ENCODE assay signal across 23 mouse cellular contexts in the genomic region with DNA sequence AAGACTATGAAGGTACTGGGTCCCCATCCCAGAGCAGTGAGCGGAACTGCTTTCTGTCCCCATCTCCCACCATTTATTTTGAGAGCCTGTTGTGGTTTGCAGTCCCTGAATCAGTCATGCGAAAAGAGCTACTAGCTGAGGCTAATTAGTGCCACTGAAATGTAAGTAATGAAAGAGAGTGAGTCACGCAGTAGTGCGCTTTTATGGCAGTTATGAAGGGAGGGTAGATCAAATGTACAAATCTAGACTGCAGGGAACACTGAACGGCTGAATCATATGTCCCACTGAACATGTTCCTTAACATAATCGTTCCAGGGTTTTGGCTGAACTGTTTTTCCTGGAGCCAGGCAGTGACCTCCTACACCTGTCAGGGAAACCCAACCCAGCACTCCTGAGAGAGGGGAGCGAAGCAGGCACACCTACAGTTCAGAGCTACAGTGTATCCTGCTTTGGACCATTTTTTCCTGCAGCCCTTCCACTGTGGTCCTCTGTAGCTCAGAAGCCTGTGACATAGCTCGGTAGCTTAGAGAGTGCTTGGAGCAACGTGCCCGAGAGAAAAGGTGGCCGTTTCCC. TPM values are rescaled to one million over a fixed set of nuclear protein-coding genes. Genes with fewer than 3 reads are reported as not detected.
DNase-seq lines count a peak whose midpoint lies in the region; ATAC-seq and TF ChIP-seq lines count a peak whose summit lies in the region.
"Had no signal": no experiment of that assay in that cellular context is flagged by ENCODE, and none has a peak within 500 bp of the region (broad histone marks: within the 10 kb centered on the region; RNA-seq: fewer than 3 reads in every experiment).

No protein-coding gene starts in this region.

- no peak overlapping the region for H3K27ac ChIP-seq in kidney, embryonic 14.5 days (ENCODE audit: low read depth, low read length)
- H3K27ac ChIP-seq in forebrain, postnatal 0 days (ENCODE audit: low read depth, low read length) = no peak overlapping the region
- H3K27ac ChIP-seq: embryonic facial prominence, embryonic 13.5 days; heart, embryonic 13.5 days; limb, embryonic 15.5 days; midbrain, embryonic 12.5 days had no signal

- no peak overlapping the region for H3K9ac ChIP-seq in kidney, embryonic 14.5 days (ENCODE audit: low read depth, low read length)
- no peak overlapping the region for H3K9ac ChIP-seq in forebrain, postnatal 0 days
- H3K9ac ChIP-seq: embryonic facial prominence, embryonic 13.5 days; heart, embryonic 13.5 days; limb, embryonic 15.5 days; midbrain, embryonic 12.5 days had no signal

- H3K79me3 ChIP-seq in C2C12 (ENCODE audit: low read depth) = no peaks in the 10 kb centered on the region

- H3K79me2 ChIP-seq in C2C12 (ENCODE audit: control insufficient read depth, insufficient read depth) = no peaks in the 10 kb centered on the region

- TF ChIP-seq CTCF in C2C12 (IDR thresholded peaks at IDR 0.05; ENCODE audit: control insufficient read depth, insufficient read depth, insufficient read length) (no peak), G1E (IDR thresholded peaks at IDR 0.05; ENCODE audit: low read depth, low read length) (no peak)
- no peak for TF ChIP-seq CTCF in forebrain, postnatal 0 days (IDR thresholded peaks at IDR 0.05; ENCODE audit: low read depth)

- H3K27me3 ChIP-seq in kidney, embryonic 14.5 days (ENCODE audit: control insufficient read depth, insufficient read depth, low read length) = no peaks in the 10 kb centered on the region
- H3K27me3 ChIP-seq in C2C12 (ENCODE audit: control insufficient read depth, insufficient read depth, insufficient read length) (no peaks in the 10 kb centered on the region), G1E (ENCODE audit: insufficient read depth, low read length) (peaks cover 8% of the 10 kb centered on the region)
- H3K27me3 ChIP-seq in forebrain, postnatal 0 days (ENCODE audit: insufficient read depth, low read length) = no peaks in the 10 kb centered on the region
- H3K27me3 ChIP-seq: embryonic facial prominence, embryonic 13.5 days; heart, embryonic 13.5 days; limb, embryonic 15.5 days; midbrain, embryonic 12.5 days had no signal

- H3ac ChIP-seq in C2C12 (ENCODE audit: control insufficient read depth, insufficient read length, low read depth) = peak overlapping the region; percentile 7

- no peaks in the 10 kb centered on the region for H3K4me1 ChIP-seq in kidney, embryonic 14.5 days (ENCODE audit: control insufficient read depth, insufficient read depth, low read length)
- peaks cover 13% of the 10 kb centered on the region for H3K4me1 ChIP-seq in G1E (ENCODE audit: insufficient read depth, low read depth, low read length)
- no peaks in the 10 kb centered on the region for H3K4me1 ChIP-seq in forebrain, postnatal 0 days (ENCODE audit: insufficient read depth)
- H3K4me1 ChIP-seq: embryonic facial prominence, embryonic 13.5 days; limb, embryonic 15.5 days; midbrain, embryonic 12.5 days had no signal

- no peak for DNase-seq in kidney, postnatal 36 days
- no peak for DNase-seq in G1E (ENCODE audit: low spot score)
- peak; percentile 11 for DNase-seq in forebrain, postnatal 0 days
- DNase-seq in layer of hippocampus, postnatal 36 days = no peak
- DNase-seq in B cell, adult 2 months = no peak
- DNase-seq: cerebellum, adult 11-12 months; gastrocnemius, postnatal 36 days; lung, adult 18-20 months; lung, postnatal 4 days; thymus, postnatal 36 days had no signal

- 47% methylated on average over 11 of the region's 11 CpGs for WGBS in kidney, embryonic 14.5 days
- WGBS in forebrain, postnatal 0 days = 53% methylated on average over 11 of the region's 11 CpGs

- H3K4me2 ChIP-seq in kidney, embryonic 14.5 days (replicated peaks; ENCODE audit: low read depth, low read length) = no peak overlapping the region
- no peak overlapping the region for H3K4me2 ChIP-seq in forebrain, postnatal 0 days (ENCODE audit: low read depth)
- H3K4me2 ChIP-seq: embryonic facial prominence, embryonic 13.5 days; heart, embryonic 13.5 days; limb, embryonic 15.5 days; midbrain, embryonic 12.5 days had no signal

- H3K9me3 ChIP-seq in kidney, embryonic 14.5 days (ENCODE audit: control insufficient read depth, low read length) = no peaks in the 10 kb centered on the region
- H3K9me3 ChIP-seq in G1E (replicated peaks) = no peaks in the 10 kb centered on the region
- no peaks in the 10 kb centered on the region for H3K9me3 ChIP-seq in forebrain, postnatal 0 days (ENCODE audit: low read length)
- H3K9me3 ChIP-seq: embryonic facial prominence, embryonic 13.5 days; heart, embryonic 13.5 days; limb, embryonic 15.5 days; midbrain, embryonic 12.5 days had no signal

- H3K4me3 ChIP-seq in kidney, embryonic 14.5 days (ENCODE audit: low read length) = no peak overlapping the region
- H3K4me3 ChIP-seq in C2C12 (ENCODE audit: insufficient read depth, poor library complexity, severe bottlenecking) (no peak overlapping the region), G1E (ENCODE audit: low read depth, low read length) (no peak overlapping the region)
- H3K4me3 ChIP-seq in forebrain, postnatal 0 days (ENCODE audit: low read depth, low read length) = no peak overlapping the region
- H3K4me3 ChIP-seq: embryonic facial prominence, embryonic 13.5 days; heart, embryonic 13.5 days; limb, embryonic 15.5 days; midbrain, embryonic 12.5 days had no signal

- H3K36me3 ChIP-seq in kidney, embryonic 14.5 days (ENCODE audit: control insufficient read depth, insufficient read depth, low read length) = no peaks in the 10 kb centered on the region
- H3K36me3 ChIP-seq in C2C12 (ENCODE audit: control insufficient read depth, insufficient read depth) (no peaks in the 10 kb centered on the region), G1E (replicated peaks) (no peaks in the 10 kb centered on the region)
- no peaks in the 10 kb centered on the region for H3K36me3 ChIP-seq in forebrain, postnatal 0 days (ENCODE audit: insufficient read depth)
- H3K36me3 ChIP-seq: embryonic facial prominence, embryonic 13.5 days; heart, embryonic 13.5 days; limb, embryonic 15.5 days; midbrain, embryonic 12.5 days had no signal

- peak; percentile 76; the same call in 1 of the 2 replicates for ATAC-seq in kidney, embryonic 14.5 days (ENCODE audit: low FRiP score, low TSS enrichment)
- ATAC-seq in G1E (ENCODE audit: extremely low read depth, insufficient number of reproducible peaks, low FRiP score, poor library complexity, severe bottlenecking) = peak; percentile 22; the same call in 1 of the 2 replicates
- peak; percentile 40; the same call in 1 of the 2 replicates for ATAC-seq in forebrain, postnatal 0 days
- no peak for ATAC-seq in CD4-positive, CD25-positive, alpha-beta regulatory T cell, adult 4 months
- ATAC-seq: inflammation-experienced regulatory T-cells, adult 6 months had no signal

TF ChIP-seq in C2C12, 6 proteins besides CTCF, POLR2A, EP300 and RAD21:
- no peak for TF ChIP-seq MAX (IDR thresholded peaks at IDR 0.05)
- TF ChIP-seq USF1 (IDR thresholded peaks at IDR 0.05; ENCODE audit: low read depth) = no peak
- TF ChIP-seq FOSL1 (IDR thresholded peaks at IDR 0.05; ENCODE audit: insufficient read depth, low read length, poor library complexity, severe bottlenecking) = no peak
- TF ChIP-seq MYOG (IDR thresholded peaks at IDR 0.05; ENCODE audit: control insufficient read depth, extremely low read depth, insufficient read length) = no peak
- no peak for TF ChIP-seq CEBPB (IDR thresholded peaks at IDR 0.05; ENCODE audit: low read depth)
- peak; percentile 43 for TF ChIP-seq MYOD1 (IDR thresholded peaks at IDR 0.05; ENCODE audit: control insufficient read depth, insufficient read length, low read depth)

RNA-seq across cellular contexts. Expression of gene 1700020N01Rik, which starts 17.1 kb away (rescaled TPM):
- not detected in 2 replicates for polyA plus RNA-seq in kidney, embryonic 14.5 days (2014; fragmentation: Nextera tagmentation; extraction: Ambion mirVana)
- polyA plus RNA-seq in C2C12 (2012; fragmentation: generic; extraction: Trizol) (not detected), G1E (2012) (not detected in 2 replicates)
- total RNA-seq in G1E (2014; fragmentation: Nextera tagmentation) (not detected in 2 replicates), G1E (2017) (not detected in 2 replicates)
- total RNA-seq in forebrain, postnatal 0 days (2014; rRNA removed) = not detected in 2 replicates
- polyA plus RNA-seq in forebrain, postnatal 0 days (2015; fragmentation: Nextera tagmentation; extraction: Ambion mirVana) = not detected in 2 replicates
- not detected for total RNA-seq in layer of hippocampus, postnatal 36 days (2021)
- not detected for polyA plus RNA-seq in CD4-positive, CD25-positive, alpha-beta regulatory T cell, adult 4 months (2017; shearing (Covaris generic))
- total RNA-seq: adrenal gland, adult 18-20 months; gastrocnemius, postnatal 36 days; hematopoietic stem cell, adult 5-6 weeks; left cerebral cortex, postnatal 10 days had no signal
- polyA plus RNA-seq: embryonic facial prominence, embryonic 13.5 days; heart, embryonic 13.5 days; inflammation-experienced regulatory T-cells, adult 6 months; limb, embryonic 15.5 days; midbrain, embryonic 12.5 days; neural tube, embryonic 11.5 days; stomach, embryonic 14.5 days had no signal
